Mouse (Mus musculus) splenic B cell, adult 2 months (primary cell): Measurements from ENCODE around the gene Ttll1.

ENCODE experiments used
- DNase-seq: peaks from one replicate; pipeline ENCODE4 v3.0.0-alpha.2; 2011; ENCODE audit warnings: low read depth, low spot score
- H3K27me3 ChIP-seq: 2 replicates; pipeline ENCODE4 v1.6.1; 2012; ENCODE audit warnings: mild to moderate bottlenecking, low read length, moderate library complexity, mixed read lengths; ENCODE audit not compliant: control insufficient read depth, poor library complexity, insufficient read depth, severe bottlenecking
- H3K36me3 ChIP-seq: 2 replicates; pipeline ENCODE4 v1.6.1; 2012; ENCODE audit warnings: mild to moderate bottlenecking, low read length, moderate library complexity, mixed read lengths; ENCODE audit not compliant: control insufficient read depth, poor library complexity, insufficient read depth, severe bottlenecking

Gene Ttll1

GRCm38 (mm10) chr15:83482645-83483224 is 28.0 kb downstream of the Ttll1 start:
- peak; percentile 15 for DNase-seq
- no peaks in the 10 kb centered on the region for H3K27me3 ChIP-seq
- H3K36me3 ChIP-seq, result no peaks in the 10 kb centered on the region

- DNase-seq, result no peak
- H3K27me3 ChIP-seq, result no peaks in the 10 kb centered on the region
Measured at GRCm38 (mm10) chr15:83481236-83481780, 29.4 kb downstream of the Ttll1 start.

GRCm38 (mm10) chr15:83479818-83480217 is 30.9 kb downstream of the Ttll1 start:
- Histone ChIP-seq H3K36me3 (no peaks in the 10 kb centered on the region), H3K27me3 (no peaks in the 10 kb centered on the region)
- DNase-seq, result no peak

More at GRCm38 (mm10) chr15:83481236-83481780, 29.4 kb downstream of the Ttll1 start:
- H3K36me3 ChIP-seq, result no peaks in the 10 kb centered on the region

GRCm38 (mm10) chr15:83478096-83478495 is 32.6 kb downstream of the Ttll1 start:
- DNase-seq, result no peak
- no peaks in the 10 kb centered on the region for H3K27me3 ChIP-seq
- H3K36me3 ChIP-seq, result no peaks in the 10 kb centered on the region

- no peak for DNase-seq
- Histone ChIP-seq H3K27me3 (no peaks in the 10 kb centered on the region), H3K36me3 (no peaks in the 10 kb centered on the region)
Measured at GRCm38 (mm10) chr15:83476593-83477273, 34.0 kb downstream of the Ttll1 start.

- no peaks in the 10 kb centered on the region for H3K36me3 ChIP-seq
- no peaks in the 10 kb centered on the region for H3K27me3 ChIP-seq
- peak; percentile 29 for DNase-seq
Measured at GRCm38 (mm10) chr15:83474466-83474836, 36.2 kb downstream of the Ttll1 start.

GRCm38 (mm10) chr15:83473832-83474465 is 36.7 kb downstream of the Ttll1 start:
- H3K36me3 ChIP-seq, result no peaks in the 10 kb centered on the region
- peak; percentile 38 for DNase-seq
- H3K27me3 ChIP-seq, result no peaks in the 10 kb centered on the region

GRCm38 (mm10) chr15:83473251-83473650 is 37.4 kb downstream of the Ttll1 start:
- Histone ChIP-seq H3K36me3 (no peaks in the 10 kb centered on the region), H3K27me3 (no peaks in the 10 kb centered on the region)
- no peak for DNase-seq

GRCm38 (mm10) chr15:83471476-83471875 is 39.2 kb downstream of the Ttll1 start:
- H3K27me3 ChIP-seq, result no peaks in the 10 kb centered on the region
- H3K36me3 ChIP-seq, result no peaks in the 10 kb centered on the region
- DNase-seq, result no peak

GRCm38 (mm10) chr15:83470443-83470842 is 40.2 kb downstream of the Ttll1 start:
- H3K36me3 ChIP-seq, result no peaks in the 10 kb centered on the region
- no peaks in the 10 kb centered on the region for H3K27me3 ChIP-seq
- DNase-seq, result no peak

- no peaks in the 10 kb centered on the region for H3K27me3 ChIP-seq
- no peak for DNase-seq
- no peaks in the 10 kb centered on the region for H3K36me3 ChIP-seq
Measured at GRCm38 (mm10) chr15:83469279-83469821, 41.3 kb downstream of the Ttll1 start.

- Histone ChIP-seq H3K36me3 (no peaks in the 10 kb centered on the region), H3K27me3 (no peaks in the 10 kb centered on the region)
- no peak for DNase-seq
Measured at GRCm38 (mm10) chr15:83467232-83467966, 43.3 kb downstream of the Ttll1 start.

GRCm38 (mm10) chr15:83466331-83466730 is 44.4 kb downstream of the Ttll1 start:
- no peak for DNase-seq
- no peaks in the 10 kb centered on the region for H3K36me3 ChIP-seq
- H3K27me3 ChIP-seq, result no peaks in the 10 kb centered on the region

- DNase-seq, result peak; percentile 64
- Histone ChIP-seq H3K27me3 (no peaks in the 10 kb centered on the region), H3K36me3 (no peaks in the 10 kb centered on the region)
Measured at GRCm38 (mm10) chr15:83464905-83465650, 45.6 kb downstream of the Ttll1 start.
